Mouse (Mus musculus) granulocyte monocyte progenitor cell, adult 5-6 weeks (primary cell): ENCODE results near the gene Spg20. TPM values are rescaled to one million over a fixed set of nuclear protein-coding genes. Genes with fewer than 3 reads are reported as not detected.

Experiments used
- ATAC-seq: replicated peaks from 2 replicates; pipeline ENCODE4 v1.8.0; 2016; ENCODE audit warnings: mild to moderate bottlenecking, moderate TSS enrichment, inconsistent platforms; ENCODE audit not compliant: poor library complexity, severe bottlenecking
- total RNA-seq, 2 experiments: library from RNA; stranded (forward) in 1 of 2; stranded (reverse) in 1 of 2; fragments of 200-712, 200-1000 nt in 1 of 2; fragments of >200 nt in 1 of 2; fragmentation: Nextera tagmentation in 1 of 2; gene quantifications; 2 replicates each; pipeline ENCODE4 v1.2.3; 2014 to 2017

Spg20 gene
- total RNA-seq, 2 experiments from 2014 or later = 14.7 to 26.0 TPM

DNA sequence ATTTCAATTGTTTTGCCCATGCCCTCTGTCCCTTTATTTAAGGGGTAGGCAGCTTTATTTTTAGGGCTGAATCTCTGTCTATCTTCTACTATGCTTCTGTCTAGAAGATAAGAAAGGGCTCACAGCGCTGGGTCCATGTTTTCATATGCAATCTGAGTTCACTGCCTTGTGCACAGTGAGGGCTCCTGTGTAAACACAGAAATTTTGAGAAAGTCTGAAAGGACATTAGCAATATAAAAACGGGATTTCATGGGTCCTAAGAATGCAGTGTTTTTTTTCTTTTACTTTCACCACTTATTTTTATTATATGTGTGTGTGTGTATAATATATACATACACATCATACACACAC lies 15.3 kb upstream of the Spg20 start:
- ATAC-seq = no peak

- ATAC-seq = no peak
These were observed 14.7 kb upstream of the Spg20 start for GRCm38 (mm10) chr3:55097186-55097585.

DNA sequence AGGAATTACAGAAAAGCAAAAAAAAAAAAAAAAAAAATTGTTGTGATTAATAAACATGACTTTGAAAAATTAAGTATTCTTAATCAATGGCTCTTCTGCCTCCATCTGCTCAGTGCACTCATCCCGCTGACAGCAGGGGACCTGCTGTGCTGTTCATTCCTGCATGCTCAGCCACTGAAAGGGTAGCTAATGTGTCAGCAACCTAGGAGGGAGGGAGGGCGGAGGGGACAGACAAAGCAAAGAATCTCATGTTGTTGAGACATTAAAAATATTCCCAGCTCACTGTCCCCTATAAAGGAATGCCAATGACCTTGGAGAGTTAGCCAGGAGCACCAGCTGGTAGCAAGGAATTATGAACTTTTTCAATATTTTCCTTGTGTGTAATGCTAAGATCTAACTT lies 13.9 kb upstream of the Spg20 start:
- ATAC-seq = no peak

- ATAC-seq = no peak
These were observed 12.9 kb upstream of the Spg20 start for GRCm38 (mm10) chr3:55098990-55099389.

GRCm38 (mm10) chr3:55101092-55101491 lies 10.8 kb upstream of the Spg20 start:
- no peak; the same call in 1 of the 2 replicates for ATAC-seq

DNA sequence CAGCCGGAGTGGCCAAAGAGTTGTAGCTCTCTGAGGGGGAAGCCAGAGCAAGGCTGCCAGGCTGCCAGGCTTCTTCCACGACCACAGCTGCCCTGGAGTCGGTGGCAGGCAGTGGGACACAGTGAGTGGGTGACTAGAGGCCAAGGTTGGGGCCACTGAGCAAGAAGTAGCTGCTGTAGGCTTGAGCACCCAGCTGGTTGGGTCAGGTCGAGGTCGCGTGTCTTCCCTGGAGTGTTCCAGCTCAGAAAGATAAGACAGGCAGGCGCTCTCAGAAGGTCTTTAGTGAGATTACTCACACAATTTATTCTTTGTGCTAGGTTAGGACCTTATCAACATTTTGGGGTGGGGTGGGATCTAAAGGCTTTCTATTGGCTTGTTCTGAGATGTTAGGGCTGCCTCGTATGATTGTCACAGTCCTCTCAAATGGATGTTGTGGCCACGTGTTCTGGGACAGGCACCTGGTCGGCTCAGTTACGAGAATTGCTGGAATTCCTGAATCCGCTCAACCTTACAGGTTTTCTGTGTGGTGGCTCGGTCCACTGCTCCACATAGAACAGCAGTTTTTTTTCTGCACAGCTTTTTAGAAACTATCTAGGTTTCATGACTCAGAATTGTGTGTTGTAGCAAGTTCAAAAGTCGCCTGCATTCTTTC lies 6.4 kb upstream of the Spg20 start:
- ATAC-seq = no peak

- no peak for ATAC-seq
These were observed 5.9 kb upstream of the Spg20 start for GRCm38 (mm10) chr3:55106051-55106450.

- no peak for ATAC-seq
These were observed 2.8 kb upstream of the Spg20 start for GRCm38 (mm10) chr3:55109097-55109496.

GRCm38 (mm10) chr3:55112710-55113415 lies 955 bp downstream of the Spg20 start:
- ATAC-seq = peak; percentile 10

DNA sequence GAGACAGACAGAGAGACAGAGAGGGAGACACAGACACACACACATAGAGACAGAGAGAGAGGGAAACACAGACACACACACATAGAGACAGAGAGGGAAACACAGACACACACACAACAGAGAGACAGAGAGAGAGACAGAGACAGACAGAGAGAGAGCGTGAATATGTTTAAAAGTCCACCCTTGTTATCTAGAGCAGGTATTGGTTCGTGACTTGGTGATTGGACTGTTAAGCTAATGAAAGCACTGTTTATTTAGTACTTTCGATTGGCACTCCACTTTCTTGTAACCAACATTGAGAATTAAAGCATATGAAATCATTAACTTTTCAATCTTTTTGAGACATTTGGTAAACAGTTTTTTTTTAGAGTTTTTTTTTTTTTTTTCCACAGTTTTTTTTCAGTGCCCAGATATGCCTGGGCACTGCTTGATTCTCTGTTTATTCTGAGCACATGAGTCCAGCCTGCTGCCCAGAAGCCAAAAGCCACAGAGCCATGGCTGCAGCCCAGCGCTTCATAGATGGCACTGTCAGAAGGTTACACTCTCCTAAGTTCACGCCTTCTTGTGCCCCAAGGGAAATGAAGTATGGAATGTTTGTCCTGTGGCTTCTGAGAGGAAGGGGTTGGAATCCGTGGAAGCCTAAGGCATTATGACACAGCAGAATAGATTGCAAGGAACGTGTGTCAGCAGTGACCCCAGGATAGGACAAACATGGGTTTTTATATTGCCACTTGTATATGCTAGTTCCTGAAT lies 2.6 kb downstream of the Spg20 start:
- no peak for ATAC-seq

GRCm38 (mm10) chr3:55115071-55115470 lies 3.2 kb downstream of the Spg20 start:
- no peak for ATAC-seq

- ATAC-seq = no peak
These were observed 4.1 kb downstream of the Spg20 start for GRCm38 (mm10) chr3:55115989-55116388.

DNA sequence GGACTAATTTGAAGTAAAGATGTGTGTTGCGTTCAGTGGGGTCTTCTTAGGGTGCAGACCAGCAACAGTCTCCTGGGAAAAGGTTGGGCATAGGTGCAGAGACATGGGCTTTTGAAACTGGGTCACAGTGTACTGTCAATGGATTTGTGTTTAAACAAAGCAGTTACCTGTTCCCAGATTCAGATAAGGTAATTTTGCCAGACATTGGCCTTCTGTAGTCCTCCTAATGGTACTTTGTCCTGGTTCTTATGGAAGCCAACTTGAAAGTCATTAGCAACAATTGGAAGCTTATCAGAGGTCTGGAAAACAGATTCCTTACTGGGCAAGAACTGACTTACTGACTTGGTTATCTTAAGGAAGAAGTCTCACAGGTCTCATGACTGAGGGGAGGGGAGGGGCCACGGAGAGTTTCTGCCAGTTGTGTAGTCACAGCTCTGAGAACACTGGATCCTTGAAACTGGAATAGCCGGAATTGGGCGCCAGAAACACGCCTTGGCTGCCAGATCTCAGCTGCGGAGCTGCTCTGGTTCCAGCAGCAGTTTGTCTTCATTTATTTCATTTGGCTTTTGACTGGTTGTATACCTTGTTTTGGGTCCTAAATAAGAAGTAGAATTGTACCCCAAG lies 7.5 kb downstream of the Spg20 start:
- ATAC-seq = no peak

- ATAC-seq = no peak
These were observed 10.5 kb downstream of the Spg20 start for GRCm38 (mm10) chr3:55122336-55122870.

- no peak for ATAC-seq
These were observed 11.2 kb downstream of the Spg20 start for GRCm38 (mm10) chr3:55123064-55123463.

GRCm38 (mm10) chr3:55129181-55129692 lies 17.3 kb downstream of the Spg20 start:
- ATAC-seq = peak; percentile 75

GRCm38 (mm10) chr3:55131576-55132233 lies 19.8 kb downstream of the Spg20 start:
- ATAC-seq = no peak

DNA sequence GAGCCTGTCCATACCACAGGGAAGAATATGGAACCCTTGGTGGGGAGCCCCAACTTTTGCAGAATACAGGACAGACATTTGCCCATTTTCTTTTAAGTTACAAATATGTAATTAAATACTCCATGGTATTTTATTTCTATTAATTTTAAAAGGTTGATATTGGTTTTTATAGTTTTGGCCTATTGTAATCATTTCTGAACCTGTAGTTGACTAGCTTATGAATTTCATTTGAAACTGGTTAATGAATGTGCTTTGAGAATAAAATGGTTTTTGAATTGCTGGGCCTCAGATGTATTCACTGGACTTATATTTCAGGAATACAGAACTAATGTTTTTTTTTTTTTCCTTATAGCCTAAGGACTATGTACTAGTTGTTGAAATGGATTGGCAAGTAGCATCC lies 25.1 kb downstream of the Spg20 start, which contains the start of gene Ccdc169:
Gene Ccdc169 (plus strand): TSS at position 301 of the 400 bp plus-strand sequence.
- no peak for ATAC-seq

- no peak for ATAC-seq
These were observed 27.9 kb downstream of the Spg20 start for GRCm38 (mm10) chr3:55139837-55140236.

- no peak for ATAC-seq
These were observed 29.5 kb downstream of the Spg20 start for GRCm38 (mm10) chr3:55141401-55141800.
